Mouse (Mus musculus): ENCODE results near the gene Ptpn9.
A peak's percentile ranks its signal among the peaks of the same experiment; 100 is the strongest.

The Ptpn9 gene

DNA sequence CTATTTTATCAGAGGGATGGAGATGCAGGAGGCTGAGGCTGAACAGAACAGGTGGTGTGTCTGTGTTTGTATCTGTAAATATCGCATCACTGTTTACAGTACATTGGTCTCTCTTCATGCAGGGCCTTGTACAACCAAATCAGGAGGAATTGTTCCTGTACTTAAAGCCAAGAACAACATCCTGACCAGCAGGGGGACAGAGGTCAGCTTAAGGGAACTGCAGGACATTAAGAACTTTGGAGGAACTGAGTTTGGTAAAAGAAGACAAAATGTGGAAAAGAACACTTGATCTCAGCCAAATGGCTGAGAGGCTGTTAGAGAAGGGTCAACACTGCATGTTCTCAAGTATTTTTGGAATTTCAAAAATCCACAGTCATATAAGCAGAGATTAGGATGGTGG, 20.0 kb downstream of the Ptpn9 start:
- DNase-seq (ENCODE audit: low spot score): no peak

DNA sequence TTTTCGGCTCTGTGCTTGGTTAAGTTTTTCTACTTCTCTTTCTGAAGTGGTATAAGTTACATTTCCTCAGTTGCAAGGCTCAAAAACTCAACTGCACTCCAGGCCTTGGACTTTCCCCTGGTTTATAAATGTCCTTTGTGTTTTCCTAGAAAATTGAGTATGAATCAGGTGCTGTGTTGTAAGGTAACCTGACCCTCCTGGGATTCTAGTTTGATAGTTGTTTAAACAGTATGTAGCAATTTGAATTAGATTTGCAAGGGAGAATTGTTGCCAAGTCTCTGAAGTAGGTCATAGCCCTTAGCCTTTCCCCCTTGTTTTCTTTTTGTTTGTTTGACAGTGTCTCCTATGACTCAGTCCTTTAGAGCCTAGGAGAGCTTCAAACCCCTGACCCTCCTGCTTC, 22.9 kb downstream of the Ptpn9 start:
- DNase-seq (ENCODE audit: low spot score): no peak

DNA sequence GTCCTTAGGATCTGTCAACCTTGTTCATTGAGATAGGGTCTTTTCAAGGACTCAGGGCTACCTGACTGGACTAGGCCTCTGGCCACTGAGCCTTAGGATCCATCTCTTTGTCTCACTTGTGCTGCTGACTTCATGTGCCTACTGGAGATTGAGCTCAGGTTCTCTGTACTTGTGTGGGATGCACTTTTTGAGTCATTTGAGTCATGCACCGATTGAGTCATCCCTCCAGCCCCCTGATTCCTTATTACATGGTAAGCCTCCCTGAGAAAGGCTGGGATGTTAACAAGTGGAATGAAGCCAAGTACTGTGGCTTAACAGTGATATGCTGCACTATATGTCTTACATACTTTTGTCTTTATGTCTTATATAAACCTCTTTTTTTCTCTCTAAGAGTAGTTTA, 37.0 kb downstream of the Ptpn9 start:
- no peak for DNase-seq (ENCODE audit: low spot score)

DNA sequence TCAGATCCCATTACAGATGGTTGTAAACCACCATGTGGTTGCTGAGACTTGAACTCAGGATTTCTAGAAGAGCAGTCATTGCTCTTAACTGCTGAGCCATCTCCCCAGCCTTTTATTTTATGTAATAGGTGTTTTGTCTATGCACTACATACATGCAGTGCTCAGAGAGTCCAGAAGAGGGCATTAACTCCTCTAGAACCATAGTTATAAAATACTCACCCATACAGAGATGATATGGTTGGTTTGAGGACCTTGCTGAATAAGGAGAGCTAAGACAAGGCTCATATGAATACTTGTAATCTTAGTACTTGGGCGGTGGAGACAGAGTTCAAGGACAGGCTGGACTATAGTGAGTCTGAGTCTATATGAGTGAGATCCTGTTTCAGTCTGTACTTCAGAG, 61.5 kb downstream of the Ptpn9 start:
- DNase-seq (ENCODE audit: low spot score): no peak

DNA sequence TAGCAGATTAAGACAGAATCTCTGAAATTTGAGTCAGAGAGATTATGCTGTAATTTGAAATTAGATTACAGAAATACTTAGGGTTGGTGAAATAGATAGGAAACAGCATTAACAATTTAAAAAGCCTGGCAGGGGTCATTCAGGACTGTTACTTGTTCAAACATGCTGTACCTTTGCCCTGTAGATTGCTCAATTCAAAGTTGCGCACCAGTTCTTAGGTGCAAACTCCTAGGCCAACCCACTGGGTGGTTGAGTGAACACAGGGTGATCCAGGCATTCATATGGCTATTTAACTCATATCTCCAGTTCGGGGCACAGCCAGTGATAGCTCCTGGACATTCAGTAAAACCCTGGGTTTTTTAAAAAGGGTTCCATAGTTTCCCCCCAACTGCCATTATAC, 69.4 kb downstream of the Ptpn9 start:
- DNase-seq (ENCODE audit: low spot score): no peak

DNA sequence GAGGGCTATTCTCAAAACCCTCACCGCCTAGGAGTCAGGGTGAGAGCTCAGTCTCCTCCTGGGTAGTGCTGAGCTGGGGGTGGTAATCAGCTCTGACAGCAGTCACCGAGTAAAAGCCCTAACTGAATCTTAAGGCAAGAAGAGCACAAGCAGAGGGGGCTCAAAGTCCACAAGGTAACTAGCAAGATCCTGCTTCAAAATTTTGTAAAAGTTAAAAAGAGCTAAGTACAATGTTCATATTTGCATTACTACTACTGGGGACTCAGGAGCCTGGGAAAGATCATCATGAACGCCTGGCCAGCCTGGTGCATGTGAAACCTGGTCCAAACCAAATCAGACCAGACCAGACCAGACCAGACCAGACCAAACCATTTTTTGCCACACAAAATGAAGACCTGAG, 73.5 kb downstream of the Ptpn9 start:
- DNase-seq (ENCODE audit: low spot score): no peak

DNA sequence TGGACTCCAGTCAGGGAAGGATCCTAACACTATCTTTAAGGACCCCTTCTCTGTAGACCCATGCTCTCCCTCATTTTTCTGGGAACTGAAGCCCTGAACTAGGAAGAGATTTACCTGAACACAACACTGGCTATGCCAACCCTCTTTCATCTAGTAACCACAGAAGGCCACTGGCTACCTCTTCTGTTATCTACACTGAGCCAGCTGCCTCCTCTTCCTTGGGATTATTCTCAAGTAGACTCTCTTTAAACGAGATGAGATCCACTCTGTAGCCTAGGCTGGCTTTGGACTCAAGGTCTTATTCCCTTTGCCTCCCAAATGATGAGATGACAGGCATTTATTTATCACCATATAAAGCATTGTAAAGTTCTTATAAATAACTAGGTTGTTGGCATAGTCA, 75.5 kb downstream of the Ptpn9 start:
- DNase-seq (ENCODE audit: low spot score): no peak

DNA sequence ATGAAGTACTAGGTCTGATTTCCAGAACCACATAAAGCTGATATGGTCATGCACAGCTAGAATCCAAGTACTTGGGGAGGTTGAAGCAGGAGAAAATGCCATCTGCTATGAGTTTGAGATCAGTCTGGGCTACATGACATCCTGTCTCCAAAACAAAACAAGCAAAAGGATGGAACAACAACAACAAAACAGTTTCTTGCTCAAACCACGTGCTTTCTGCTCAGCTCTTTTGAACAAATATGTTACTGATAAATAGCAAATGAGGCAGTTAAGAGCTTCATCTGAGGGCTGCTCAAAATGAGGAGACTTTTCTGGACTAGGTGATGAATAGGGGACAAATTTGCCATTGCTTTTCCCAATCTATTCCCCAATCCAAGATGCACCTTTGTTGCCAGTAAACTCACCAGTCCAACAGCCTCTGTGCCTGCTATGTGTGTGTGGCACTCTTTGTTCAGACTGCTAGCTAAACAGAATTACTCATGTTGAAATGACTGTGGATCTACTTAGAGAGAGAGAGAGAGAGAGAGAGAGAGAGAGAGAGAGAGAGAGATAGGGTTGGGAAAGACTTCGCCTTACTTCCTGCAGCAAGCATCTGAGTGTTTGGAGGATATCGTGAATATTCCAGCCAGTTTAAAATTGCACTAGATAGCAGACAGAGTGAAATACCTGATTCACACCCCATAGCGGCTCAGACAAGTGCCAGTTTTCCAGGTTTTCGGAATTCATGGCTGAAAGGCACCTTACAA, 76.2 kb downstream of the Ptpn9 start:
- DNase-seq (ENCODE audit: low spot score): no peak

DNA sequence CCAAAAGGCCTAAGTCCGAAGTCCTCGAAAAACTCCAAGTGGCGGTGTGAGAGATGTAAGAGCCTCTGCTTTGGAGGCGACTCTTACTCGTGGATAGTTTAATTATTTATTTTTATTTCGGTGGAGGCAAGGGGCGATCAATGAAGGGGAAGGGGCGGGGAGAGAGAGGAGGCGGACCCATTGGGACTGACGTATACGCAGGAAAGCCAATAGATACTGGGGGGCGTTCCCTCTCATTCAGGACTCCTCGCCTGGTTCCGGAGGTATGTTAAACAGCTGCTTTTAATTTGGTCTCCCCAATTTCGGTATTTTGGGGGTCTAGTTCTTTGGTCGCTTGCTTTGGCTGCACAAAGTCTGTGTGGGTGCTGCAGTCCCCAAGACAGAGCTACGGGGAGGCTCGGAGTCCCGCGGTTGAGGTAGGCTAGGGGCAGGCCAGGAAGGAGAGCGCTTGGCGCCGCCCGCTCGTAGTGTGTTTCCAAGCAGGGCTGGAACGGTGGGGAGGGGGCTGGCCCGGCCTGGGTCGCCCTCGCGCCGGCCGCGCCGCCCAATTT, 77.2 kb downstream of the Ptpn9 start, which contains the start of gene Sin3a:
Sin3a (plus strand) TSS at position 240 of the 551 bp plus-strand sequence.
- peak; percentile 45 for DNase-seq (ENCODE audit: low spot score)

DNA sequence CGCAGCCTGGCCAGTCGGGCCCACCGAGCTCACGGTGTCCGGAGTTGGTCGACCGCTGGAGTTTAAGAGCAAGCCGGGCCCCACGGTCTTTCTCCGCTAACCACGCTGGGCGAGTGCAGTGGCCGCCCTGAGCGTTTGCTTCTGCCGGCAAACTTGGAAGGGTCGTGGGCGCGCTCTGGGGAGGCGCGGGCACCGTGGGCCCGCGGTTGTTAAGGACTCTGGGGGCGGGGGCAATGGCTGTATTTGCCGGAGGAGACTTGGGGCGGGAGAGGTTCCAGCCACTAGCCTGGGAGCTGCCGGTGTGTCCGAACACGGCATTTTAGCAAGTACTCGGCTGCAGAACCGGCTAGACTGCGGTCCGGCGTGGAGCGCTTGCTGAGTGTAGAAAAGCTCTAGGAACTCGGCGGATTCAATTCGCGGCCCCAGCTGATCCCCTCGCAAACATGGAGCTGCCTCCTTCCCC, 77.8 kb downstream of the Ptpn9 start:
- no peak for DNase-seq (ENCODE audit: low spot score)

DNA sequence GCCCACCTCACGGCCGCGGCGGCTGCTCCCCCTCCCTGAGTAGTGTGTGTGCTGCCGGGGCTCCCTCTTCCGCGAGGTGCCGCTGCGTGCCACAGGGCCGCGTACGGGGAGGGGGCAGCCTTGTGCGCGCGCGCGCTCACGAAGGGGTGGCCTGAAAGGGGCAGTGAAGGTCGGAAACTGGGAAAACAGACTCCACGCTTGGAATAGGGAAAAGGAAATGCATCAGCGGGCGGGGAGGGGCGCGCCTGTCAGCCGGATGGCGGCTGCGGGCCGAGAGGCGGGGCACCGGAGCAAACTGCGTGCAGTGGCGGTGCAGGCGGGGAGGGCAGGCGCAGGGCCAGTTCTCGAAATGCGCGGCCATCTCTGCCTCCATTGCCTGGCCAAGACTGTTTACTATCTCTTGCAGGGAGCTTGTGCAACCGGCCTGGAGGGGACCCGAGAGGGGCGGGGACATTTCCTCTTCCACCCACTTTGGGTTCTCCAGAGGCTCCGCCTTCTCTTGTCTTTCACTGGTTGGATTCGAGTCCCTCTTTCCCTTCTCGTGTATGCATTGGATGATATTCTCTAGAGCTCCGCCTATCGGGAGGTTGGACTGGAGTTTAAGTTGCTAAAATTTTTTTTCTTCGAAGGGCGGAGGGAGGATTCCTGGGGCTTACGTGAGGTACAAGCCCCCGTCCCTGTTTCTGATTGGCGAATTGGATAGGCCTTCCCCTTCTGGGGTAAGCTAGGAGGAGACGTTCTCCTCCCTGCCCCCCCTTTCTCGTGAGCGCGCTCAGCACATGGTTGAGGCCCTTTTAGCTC, 78.5 kb downstream of the Ptpn9 start:
- peak; percentile 99 for DNase-seq (ENCODE audit: low spot score)

DNA sequence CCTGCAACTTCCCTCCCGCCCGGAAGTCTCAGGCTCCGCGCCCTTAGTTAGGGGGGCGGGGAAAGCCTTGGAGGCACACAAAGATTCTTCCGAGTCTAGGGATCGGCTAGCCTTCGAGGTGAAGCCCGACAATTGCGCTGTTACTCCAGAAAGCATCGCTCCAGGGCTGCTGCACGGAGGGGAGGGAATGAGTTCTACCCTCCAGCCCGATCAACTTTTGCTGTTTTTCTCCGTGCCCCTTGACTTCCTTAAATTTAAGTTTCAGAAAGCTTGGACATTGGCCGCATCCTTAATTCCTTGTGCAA, 79.0 kb downstream of the Ptpn9 start:
- DNase-seq (ENCODE audit: low spot score): no peak

DNA sequence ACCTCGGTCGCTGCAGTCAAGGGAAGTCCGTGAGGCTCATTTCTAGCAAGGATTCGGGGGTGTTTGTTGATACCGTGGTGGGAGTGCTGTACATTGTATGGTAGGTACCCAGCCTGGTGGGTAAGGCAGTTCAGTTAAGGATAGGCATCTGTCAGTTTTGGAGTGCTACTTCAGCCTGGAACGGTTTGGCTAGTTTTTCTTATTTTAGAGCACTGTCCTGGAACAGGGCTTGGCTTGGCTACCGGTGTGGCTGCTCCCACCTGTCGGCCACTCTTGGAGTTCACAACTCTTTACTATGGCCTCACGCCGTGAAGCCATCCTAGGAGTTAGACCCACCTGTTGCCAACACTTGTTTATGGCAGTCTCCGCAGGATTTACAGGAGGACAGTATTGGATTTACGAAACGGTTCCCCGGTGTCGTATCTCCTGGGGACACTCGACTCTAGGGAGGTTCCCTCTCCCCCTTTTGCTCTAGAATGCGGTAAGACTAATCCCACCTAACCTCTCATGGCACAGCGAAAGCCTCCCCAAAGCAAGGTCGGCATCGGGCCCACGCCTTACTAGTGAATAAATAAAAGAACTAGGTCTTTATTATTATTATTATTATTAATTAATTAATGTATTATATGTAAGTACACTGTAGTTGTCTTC, 79.6 kb downstream of the Ptpn9 start:
- no peak for DNase-seq (ENCODE audit: low spot score)

DNA sequence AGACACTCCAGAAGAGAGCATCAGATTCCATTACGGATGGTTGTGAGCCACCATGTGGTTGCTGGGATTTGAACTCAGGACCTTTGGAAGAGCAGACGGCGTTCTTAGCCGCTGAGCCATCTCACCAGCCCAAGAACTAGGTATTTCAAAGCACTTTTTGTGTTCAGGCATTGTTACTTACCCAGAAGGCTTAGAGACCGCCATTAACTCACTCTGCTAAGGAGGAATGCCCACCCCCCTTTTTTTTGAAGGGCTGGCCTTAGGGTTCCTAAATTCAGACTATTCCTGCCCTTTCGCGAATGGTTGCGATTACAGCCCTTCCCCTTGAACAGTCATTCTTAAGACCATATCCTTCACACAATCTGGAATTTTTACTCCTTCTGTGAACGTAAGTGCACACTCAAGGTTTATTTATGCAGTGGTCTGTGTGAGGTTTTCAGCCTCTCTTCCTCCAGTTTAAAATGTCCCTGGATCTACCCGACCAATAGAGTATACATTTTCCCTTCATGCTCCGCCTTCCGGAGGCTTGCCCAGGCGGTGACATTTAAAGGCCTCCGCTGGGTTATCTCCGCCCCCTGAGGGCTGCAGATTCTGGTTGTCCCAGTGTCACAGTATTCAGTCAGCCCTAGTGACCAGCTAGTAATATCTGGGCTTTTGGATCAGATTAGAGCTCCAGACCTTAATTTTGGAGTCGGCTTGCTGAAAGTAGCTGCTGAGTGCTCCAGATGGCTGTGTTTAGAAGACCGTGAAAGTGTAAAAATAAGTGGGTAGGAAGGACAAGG, 80.3 kb downstream of the Ptpn9 start:
- DNase-seq (ENCODE audit: low spot score): no peak

DNA sequence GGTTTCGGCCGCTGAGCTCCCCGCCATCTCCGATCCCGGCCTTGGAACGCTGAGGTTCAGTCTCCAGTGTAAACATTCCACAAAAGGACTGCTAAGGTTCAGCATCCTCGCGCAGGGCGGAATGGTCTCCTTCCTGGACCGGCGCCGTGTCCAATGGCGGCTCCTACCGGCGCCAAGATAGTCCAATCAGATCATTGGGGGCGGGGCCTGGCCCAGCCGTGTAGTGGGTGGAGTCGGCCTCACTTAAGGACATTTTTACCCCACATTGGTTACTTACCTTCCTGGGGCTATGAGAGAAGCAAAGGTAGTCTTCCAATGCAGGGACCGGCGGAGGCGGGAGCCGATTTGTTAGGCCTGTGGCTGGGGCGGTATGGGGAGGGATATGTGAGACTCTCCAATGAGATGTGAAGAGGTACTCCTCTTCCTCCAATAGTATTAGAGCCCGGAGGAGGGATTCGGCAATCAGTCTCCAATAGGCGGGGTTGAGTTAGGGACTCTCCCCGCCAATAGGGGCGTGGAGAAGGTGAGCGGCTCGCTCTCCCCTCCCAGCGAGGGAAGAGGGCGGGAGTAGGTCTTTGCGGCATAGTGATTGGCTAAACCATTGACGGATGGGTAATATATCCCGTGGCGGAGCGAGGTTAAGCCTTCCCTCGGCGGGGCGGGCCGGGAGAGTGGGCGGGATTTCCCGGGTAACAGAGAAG, 81.1 kb downstream of the Ptpn9 start:
- DNase-seq (ENCODE audit: low spot score): peak; percentile 98

DNA sequence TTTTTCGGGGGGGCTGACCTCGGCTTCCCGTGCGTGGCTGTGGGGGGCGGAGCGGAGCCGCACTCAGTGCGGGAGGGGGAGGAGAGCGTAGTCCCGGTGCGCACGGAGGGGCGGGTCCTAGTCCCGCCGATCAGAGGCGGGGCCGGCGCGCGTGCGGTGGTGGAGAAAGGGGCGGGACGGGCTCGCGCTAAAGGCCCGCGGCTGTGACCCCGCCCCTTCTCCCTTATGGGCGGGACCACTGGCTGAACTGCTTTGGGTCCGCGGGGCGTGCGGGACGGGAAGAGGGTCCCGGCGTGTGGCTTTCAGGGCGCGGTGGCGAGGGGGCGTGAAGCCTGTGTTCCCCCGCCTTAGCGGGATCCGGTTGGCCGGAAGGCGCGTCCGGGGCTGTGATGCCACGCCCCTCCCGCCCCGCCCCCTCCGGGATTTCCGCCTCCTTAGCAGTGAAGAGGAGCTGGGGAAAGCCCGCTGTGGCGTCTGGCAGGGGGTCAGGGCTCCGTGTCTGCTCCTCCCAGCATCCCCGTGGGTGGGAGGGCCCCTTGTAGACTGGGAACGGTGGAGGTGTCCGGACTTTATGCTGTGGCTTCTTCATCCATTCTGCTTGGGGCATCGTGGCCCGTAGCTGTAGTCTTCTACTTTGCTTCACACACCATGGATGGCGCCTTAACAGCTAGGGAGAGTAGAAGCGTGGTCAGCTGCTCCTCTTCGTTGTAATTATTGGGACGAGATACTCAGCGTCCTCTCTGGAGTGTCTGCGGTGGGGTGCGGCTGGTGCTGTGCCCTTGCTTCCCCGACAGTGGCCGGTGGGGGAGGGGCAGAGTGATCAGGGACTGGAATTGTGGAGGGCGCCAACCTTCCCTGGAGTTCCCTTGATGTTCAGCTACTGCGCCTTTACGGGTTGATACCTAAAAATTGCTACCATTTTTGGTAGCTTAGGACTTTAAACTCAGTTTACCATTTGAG, 82.3 kb downstream of the Ptpn9 start:
- peak; percentile 45 for DNase-seq (ENCODE audit: low spot score)

DNA sequence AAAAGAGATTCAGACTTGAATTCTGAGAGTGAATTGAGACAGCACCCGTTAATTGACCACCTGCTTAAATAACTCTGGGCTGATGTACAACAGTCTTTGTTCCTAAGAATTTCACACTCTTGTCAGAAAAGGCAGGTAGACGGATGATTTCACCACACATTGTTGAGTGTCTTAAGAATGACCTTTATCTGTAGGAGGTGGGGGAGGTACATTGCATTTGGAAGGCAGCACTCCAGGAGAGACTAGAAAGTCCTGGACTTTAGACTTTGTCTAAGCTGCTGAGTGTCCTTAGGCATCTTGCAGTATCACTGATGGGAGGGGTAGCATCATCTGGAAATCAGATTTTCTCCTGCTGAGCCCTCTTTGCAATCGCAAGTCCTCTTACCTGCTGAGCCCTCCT, 87.5 kb downstream of the Ptpn9 start:
- no peak for DNase-seq (ENCODE audit: low spot score)
